Mouse (Mus musculus) heart, adult 11 months (tissue): ENCODE data around the gene Olah.

Source experiments
- DNase-seq: peaks from one replicate; pipeline ENCODE4 v3.0.0; 2022

Olah gene

DNA sequence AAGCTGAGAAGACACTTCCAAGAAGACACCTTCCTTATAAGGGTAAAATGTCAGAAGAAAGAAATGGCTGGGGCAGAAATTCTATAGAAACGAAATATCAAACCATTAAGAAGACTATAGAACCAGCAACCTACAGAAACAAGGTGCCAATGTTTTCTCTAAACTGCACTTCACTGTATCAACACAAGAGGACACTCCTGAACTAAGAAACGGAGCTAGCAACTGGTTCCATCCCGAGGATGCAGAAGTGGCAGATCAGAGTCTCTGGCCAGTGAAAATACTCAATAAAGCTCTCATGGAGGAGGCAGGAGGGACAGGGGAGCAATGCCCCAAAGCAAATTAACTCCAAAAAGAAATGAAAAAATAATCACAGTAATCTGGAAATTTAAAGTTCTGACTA lies 48.1 kb downstream of the Olah start:
- peak; percentile 66 for DNase-seq

GRCm38 (mm10) chr2:3348422-3348821 lies 48.6 kb downstream of the Olah start:
- DNase-seq, result peak; percentile 14

GRCm38 (mm10) chr2:3335611-3336301 lies 61.3 kb downstream of the Olah start, which contains the start of gene Acbd7:
Gene Acbd7 (plus strand): TSS chr2:3336168.
- DNase-seq, result peak; percentile 94

DNA sequence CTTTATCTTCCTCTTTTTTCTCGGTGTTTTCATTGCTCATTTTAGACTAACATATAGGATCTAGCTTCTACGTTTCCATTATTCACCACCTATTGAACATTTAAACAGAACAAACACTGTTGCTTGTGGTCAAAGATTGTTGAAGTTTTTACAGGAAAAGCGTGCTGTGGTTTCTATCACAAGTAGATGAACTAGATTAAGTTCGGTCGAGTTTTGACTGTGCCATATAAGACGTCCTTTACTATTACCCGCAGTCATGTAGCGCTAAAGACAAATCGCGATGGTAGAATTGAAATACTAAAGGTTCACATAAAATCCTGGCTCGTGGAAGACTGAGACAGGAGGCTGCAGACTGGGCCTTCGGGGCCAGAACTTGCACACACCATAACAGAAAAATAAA lies 63.2 kb downstream of the Olah start:
- peak; percentile 45 for DNase-seq

GRCm38 (mm10) chr2:3332484-3333242 lies 64.3 kb downstream of the Olah start, which contains the start of gene Rpp38:
Gene Rpp38 (minus strand): TSS chr2:3332643.
- DNase-seq, result peak; percentile 100

DNA sequence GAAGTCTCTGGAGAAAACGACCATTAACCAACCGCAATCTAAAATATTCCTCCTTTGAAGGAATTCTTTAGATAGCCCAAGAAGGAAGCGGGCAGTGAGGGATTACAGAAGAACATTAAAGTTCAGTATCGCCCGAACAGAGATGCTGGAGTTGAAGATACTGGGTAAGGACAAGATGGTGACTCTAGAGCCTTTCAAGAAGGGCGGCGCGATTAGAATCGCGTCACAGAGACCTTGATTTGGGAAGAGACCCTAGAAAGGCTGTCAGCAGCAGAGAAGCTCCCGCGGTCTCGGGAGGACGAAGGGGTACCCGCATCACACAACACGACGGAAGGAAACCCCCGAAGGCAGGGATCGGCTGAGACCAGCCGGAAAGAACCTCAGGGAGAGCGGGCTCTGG lies 65.0 kb downstream of the Olah start:
- no peak for DNase-seq

DNA sequence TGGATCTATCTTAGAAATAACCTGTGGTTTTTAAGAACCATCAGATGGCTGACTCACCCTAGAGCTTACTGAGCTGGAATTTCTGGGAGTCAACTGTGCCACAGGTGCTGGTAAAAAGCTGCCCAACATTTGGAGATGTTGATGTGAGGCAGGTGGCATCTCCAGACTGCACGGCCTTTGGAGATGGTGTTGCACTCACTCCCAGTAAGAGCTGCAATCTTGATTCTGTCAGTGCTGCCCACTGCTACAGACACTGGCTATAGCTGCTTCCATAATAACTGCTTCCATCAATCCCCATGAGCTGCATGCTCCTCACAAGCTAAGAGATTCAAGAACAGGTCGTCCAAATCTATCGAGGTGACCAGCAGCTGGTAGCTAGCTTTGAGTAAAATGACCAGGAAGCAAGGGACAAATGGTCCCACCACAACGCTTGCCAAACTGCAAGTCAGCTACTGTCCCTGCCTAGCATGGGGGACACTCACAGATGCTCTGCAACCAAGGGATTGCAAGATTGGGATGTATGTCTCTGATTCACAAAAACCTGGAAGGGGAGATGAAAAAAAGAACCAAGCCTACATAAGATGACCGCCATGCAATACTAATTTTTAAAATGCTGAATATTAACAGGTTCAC lies 65.8 kb downstream of the Olah start:
- peak; percentile 79 for DNase-seq

- peak; percentile 90 for DNase-seq
Measured at GRCm38 (mm10) chr2:3327351-3327750, 69.7 kb downstream of the Olah start.

GRCm38 (mm10) chr2:3326547-3326946 lies 70.5 kb downstream of the Olah start:
- DNase-seq, result peak; percentile 73

- DNase-seq, result peak; percentile 64
Measured at GRCm38 (mm10) chr2:3324381-3325130, 72.5 kb downstream of the Olah start.

DNA sequence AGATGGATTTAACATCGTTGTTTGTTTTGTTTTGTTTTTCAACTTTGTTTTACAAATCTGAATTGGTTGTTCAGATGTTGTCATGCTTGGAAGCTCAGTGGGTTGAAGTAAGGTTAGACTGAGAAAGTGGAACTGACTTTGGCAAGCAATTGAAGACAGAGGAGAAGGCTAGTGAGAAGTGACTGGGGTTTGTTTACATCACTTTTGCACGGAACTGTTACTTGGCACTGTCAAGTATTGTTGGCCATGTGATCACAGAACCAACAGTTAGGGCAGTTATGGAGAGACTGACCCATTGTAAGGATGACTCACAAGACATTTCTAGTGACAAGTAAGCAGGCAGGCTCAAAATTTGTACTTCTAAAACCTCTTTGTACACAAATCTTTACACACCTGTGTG lies 73.9 kb downstream of the Olah start:
- peak; percentile 24 for DNase-seq

DNA sequence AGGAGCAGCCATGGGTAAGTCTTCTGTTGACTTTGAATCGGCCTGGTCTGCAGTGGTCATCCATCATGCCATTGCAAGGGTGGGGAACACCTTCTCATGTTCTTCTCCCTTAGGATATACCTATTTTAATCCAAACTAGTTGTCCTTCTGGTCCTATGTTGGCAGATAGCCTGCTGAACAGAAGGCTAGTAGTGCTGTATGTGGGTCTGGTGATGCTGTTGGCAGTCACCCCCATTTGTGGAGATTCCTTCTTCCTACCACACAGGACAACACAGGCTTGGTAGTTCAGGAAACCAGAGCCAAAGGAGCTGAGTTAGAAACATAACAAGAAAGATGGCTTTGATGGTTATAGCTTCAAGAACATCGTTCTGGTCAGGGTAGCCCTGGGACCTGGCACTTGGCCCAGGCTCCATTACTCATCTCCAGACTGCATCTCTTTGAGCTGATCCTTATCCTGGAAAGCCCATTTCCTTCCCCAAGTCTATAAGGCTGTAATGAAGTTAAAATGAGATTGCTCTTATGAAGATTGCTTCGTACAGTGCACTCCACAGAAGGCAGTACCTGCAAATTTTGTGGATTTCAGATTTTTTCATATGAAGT lies 91.5 kb downstream of the Olah start:
- peak; percentile 77 for DNase-seq

GRCm38 (mm10) chr2:3295826-3296225 lies 101.2 kb downstream of the Olah start:
- DNase-seq, result peak; percentile 71

DNA sequence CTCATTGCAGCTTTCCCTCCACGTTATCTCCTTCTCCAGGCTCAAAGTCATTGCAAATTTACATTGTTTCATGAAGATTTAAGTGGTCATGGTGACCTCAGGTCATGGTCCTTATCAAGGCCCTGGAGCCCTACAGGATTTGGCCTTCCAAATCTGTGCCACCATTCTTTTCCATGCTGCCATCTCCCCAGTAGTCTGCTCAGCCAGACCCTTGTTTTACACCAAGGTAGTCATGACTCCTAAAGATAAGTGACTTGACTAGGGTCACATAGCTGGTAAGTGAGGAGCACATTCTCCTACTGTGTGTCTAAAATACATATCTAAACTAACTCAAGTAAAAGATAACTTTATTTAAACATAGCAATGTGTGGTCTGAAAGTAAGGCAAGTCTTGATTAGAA lies 104.8 kb downstream of the Olah start:
- DNase-seq, result peak; percentile 52
